Mouse (Mus musculus) MEL (cell line): ENCODE data around the gene Gal.

Experiments
- CHD1 ChIP-seq: IDR thresholded peaks from 2 replicates; pipeline ENCODE4 v1.6.1; 2012; ENCODE audit warnings: low read depth, mild to moderate bottlenecking, inconsistent platforms, low read length, improper control_type of control experiment
- CTCF ChIP-seq, 3 experiments: IDR thresholded peaks in 2 of 3; conservative IDR thresholded peaks in 1 of 3; 2 replicates each; pipeline ENCODE4 v1.5.1; 2011 to 2012; ENCODE audit warnings: low read length in 3 of 3, low read depth in 2 of 3, mild to moderate bottlenecking in 2 of 3, improper control_type of control experiment in 1 of 3, inconsistent platforms in 1 of 3, mixed read lengths in 1 of 3, moderate library complexity in 1 of 3; ENCODE audit not compliant: control insufficient read depth in 1 of 3, insufficient read depth in 1 of 3, poor library complexity in 1 of 3, severe bottlenecking in 1 of 3
- ELF1 ChIP-seq: IDR thresholded peaks from 2 replicates; pipeline ENCODE4 v1.6.1; 2014; ENCODE audit warnings: low read depth, mild to moderate bottlenecking, inconsistent platforms, low read length, improper control_type of control experiment, moderate library complexity
- EP300 ChIP-seq, 2 experiments: IDR thresholded peaks; 2 replicates each; pipeline ENCODE4 v1.6.1; 2011; ENCODE audit warnings: improper control_type of control experiment in 2 of 2, low read length in 2 of 2, low read depth in 1 of 2, mild to moderate bottlenecking in 1 of 2
- ETS1 ChIP-seq: IDR thresholded peaks from 2 replicates; pipeline ENCODE4 v1.6.1; 2012; ENCODE audit warnings: low read depth, mild to moderate bottlenecking, inconsistent platforms, low read length, improper control_type of control experiment, moderate library complexity
- GABPA ChIP-seq: IDR thresholded peaks from 2 replicates; pipeline ENCODE4 v1.6.1; 2012; ENCODE audit warnings: low read depth, mild to moderate bottlenecking, inconsistent platforms, low read length, improper control_type of control experiment, moderate library complexity
- GATA1 ChIP-seq: IDR thresholded peaks from 2 replicates; pipeline ENCODE4 v1.6.1; 2011; ENCODE audit warnings: low read depth, low read length, improper control_type of control experiment
- HCFC1 ChIP-seq: IDR thresholded peaks from 2 replicates; pipeline ENCODE4 v1.6.1; 2012; ENCODE audit warnings: low read depth, mild to moderate bottlenecking, inconsistent platforms, low read length, improper control_type of control experiment, moderate library complexity
- JUND ChIP-seq: IDR thresholded peaks from 2 replicates; pipeline ENCODE4 v1.6.1; 2011; ENCODE audit warnings: low read depth, mild to moderate bottlenecking, improper control_type of control experiment, low read length
- POLR2A ChIP-seq, 2 experiments: IDR thresholded peaks; 2 replicates each; pipeline ENCODE4 v1.6.1; 2011 to 2012; ENCODE audit warnings: low read length in 2 of 2, mild to moderate bottlenecking in 2 of 2, control low read depth in 1 of 2, improper control_type of control experiment in 1 of 2, low read depth in 1 of 2, moderate library complexity in 1 of 2; ENCODE audit not compliant: control insufficient read depth in 1 of 2, insufficient read depth in 1 of 2, poor library complexity in 1 of 2
- POLR2AphosphoS5 ChIP-seq: IDR thresholded peaks from 2 replicates; pipeline ENCODE4 v1.6.1; 2012; ENCODE audit warnings: low read depth, borderline replicate concordance, mild to moderate bottlenecking, inconsistent platforms, low read length, moderate library complexity, mixed read lengths
- UBTF ChIP-seq: IDR thresholded peaks from 2 replicates; pipeline ENCODE4 v1.6.1; 2012; ENCODE audit warnings: low read depth, mild to moderate bottlenecking, inconsistent platforms, low read length, improper control_type of control experiment, moderate library complexity, borderline replicate concordance; ENCODE audit not compliant: insufficient read depth

- TF ChIP-seq EP300 (IDR thresholded peaks at IDR 0.05; ENCODE audit: low read depth in 1 of 2, low read length in 2 of 2) (no peak), CTCF (IDR thresholded peaks at IDR 0.05 in 2 of 3, conservative IDR thresholded peaks at IDR 0.05 in 1 of 3; ENCODE audit: control insufficient read depth in 1 of 3, insufficient read depth in 1 of 3, low read depth in 2 of 3, low read length in 3 of 3, poor library complexity in 1 of 3, severe bottlenecking in 1 of 3) (no peak), ETS1 (no peak), POLR2A (IDR thresholded peaks at IDR 0.05; ENCODE audit: control insufficient read depth in 1 of 2, insufficient read depth in 1 of 2, low read depth in 1 of 2, low read length in 2 of 2, poor library complexity in 1 of 2) (no peak), GABPA (no peak), POLR2AphosphoS5 (no peak), GATA1 (no peak), CHD1 (no peak), JUND (no peak), ELF1 (no peak), UBTF (no peak), HCFC1 (no peak)
These were observed 8.1 kb upstream of the Gal start for GRCm38 (mm10) chr19:3422488-3422887.
